13 mouse cellular contexts compared by ENCODE assay signal in genomic region chr10:61512215-61512889, GRCm38 (mm10).
"Had no signal": no experiment of that assay in that cellular context is flagged by ENCODE, and none has a peak within 500 bp of the region (broad histone marks: within the 10 kb centered on the region; RNA-seq: fewer than 3 reads in every experiment).

No protein-coding gene starts in this region.

- DNase-seq: kidney, adult 9 months; kidney, postnatal 10 days; lung, adult 2 months; lung, postnatal 36 days; thymus, adult 18-20 months; thymus, postnatal 14 days had no signal

- ATAC-seq: lung, postnatal 0 days; midbrain, embryonic 13.5 days had no signal

- H3K36me3 ChIP-seq: limb, embryonic 10.5 days; liver, embryonic 15.5 days; midbrain, embryonic 13.5 days had no signal

- H3K4me2 ChIP-seq: liver, embryonic 11.5 days; liver, embryonic 15.5 days; midbrain, embryonic 13.5 days had no signal

- H3K9me3 ChIP-seq: limb, embryonic 10.5 days; liver, embryonic 15.5 days; midbrain, embryonic 13.5 days had no signal

- H3K27me3 ChIP-seq: liver, embryonic 15.5 days; midbrain, embryonic 13.5 days had no signal

- H3K4me3 ChIP-seq: left cerebral cortex, adult 2 months; limb, embryonic 10.5 days; liver, embryonic 15.5 days; midbrain, embryonic 13.5 days had no signal

- H3K27ac ChIP-seq: left cerebral cortex, adult 2 months; limb, embryonic 10.5 days; liver, embryonic 15.5 days; midbrain, embryonic 13.5 days; stomach, postnatal 0 days had no signal

- H3K9ac ChIP-seq: liver, embryonic 15.5 days; midbrain, embryonic 13.5 days had no signal
